Mouse (Mus musculus) kidney, adult 8-10 months (tissue): ENCODE measurements at regions not wholly inside any gene's neighbourhood (a gene's known extent, or its start where the extent isn't known, plus 50 kb on each side); places are given as distances from the start of the nearest gene placed in this dataset.

Experiments used
- DNase-seq, 2 experiments: peaks; one replicate each; pipeline ENCODE4 v3.0.0; 2022

DNA sequence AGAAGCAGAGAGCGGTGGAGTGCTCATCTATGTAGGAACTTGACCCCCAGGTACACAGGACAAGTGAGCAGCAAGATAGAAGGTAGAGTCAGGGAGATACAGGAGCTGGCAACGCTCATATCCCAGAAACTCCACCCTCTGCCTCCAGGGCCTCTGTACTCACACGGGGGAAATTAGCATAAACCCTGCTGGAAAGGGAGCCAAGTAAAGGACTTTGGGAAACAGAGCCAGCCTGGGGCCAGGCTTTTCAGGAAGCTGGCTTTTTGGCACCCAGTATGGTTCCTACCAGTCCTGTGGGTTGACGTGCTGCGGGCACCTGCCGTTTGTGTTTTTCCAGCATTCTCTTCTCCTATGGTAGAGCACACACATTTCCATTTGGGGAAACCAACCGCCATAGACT lies 128.2 kb upstream of the Hmga2 start:
- peak in 1 of 2 experiments; percentile 15 for DNase-seq

- DNase-seq = no peak
Observed at GRCm38 (mm10) chr10:120603167-120603566, 126.9 kb upstream of the Hmga2 start.

DNA sequence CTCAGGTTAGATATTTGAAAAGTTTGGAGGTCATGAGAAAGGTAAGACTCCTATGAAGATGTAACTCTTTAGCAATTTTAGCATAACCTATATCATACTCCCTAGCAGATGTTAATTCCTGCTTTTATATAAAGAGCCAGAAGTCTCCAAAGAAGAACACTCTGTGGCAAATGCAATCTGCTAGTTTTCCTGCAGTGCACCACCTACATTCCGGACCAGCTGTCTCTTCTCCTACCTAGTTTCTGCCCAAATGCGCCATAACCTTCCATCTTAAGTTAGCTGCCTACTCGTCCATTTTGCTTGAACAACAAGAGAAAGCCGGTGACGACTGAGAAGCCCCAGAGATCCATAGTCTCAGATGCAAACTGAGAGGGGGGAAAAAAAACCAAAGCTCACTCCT lies 124.5 kb upstream of the Hmga2 start:
- DNase-seq = no peak

DNA sequence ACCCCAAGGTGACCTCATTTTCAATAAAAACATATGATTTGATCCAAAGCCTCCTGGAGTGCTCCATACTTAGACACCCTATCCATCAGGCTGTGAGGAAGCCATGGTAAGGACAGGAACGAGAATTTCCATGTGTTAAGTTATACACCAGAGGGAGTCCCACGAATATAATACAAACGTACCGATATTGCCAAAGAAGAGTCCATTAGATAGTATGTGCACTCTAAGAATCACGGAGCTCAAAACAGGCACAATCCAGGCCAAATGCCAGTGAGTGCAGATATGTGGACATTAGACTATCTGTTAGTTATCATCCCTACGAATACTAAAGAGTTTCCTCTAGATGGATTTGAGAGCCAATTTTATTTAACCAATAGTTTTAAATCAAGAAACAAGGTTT lies 123.3 kb upstream of the Hmga2 start:
- DNase-seq = no peak

GRCm38 (mm10) chr10:120597320-120597887 lies 121.1 kb upstream of the Hmga2 start:
- DNase-seq = peak in 1 of 2 experiments; percentile 7

DNA sequence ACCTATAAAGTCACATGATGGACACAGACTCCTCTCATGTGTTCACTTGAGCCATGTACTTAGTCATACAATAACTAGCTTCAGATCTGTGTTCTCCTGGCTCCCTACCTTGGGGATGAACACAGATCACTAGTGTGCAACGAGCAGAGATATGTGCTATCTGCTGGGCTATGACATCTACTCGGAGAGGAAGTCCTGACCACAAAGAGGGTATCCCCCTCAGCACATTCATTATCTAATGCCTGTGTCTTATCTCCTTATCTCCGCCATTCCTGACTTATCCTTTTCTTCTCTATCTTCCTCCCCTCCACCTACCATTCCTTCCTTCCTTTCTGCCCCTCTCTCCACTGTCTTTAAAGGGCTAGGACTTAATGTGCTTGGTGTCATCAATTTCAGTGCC lies 118.9 kb upstream of the Hmga2 start:
- DNase-seq = no peak

- DNase-seq = no peak
Observed at GRCm38 (mm10) chr10:120593876-120594275, 117.6 kb upstream of the Hmga2 start.

DNA sequence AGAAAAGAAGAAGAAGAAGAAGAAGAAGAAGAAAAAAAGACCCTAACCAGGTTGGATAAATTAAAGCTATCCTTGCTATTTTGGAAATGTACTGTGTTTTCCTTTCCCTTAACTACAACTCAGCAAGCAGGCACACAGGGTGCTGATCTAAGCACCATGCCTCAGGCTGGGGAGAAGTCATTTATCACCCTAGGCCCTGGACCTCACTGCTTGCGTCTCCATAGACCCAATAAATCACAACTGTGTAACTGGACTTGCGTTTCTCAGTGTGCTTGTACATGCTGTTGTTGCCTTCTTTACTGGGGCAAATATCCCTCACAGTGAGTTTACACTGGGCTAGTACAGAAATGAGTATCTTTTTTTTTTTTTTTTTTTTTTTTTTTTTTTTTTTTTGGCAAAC lies 113.4 kb upstream of the Hmga2 start:
- no peak for DNase-seq

DNA sequence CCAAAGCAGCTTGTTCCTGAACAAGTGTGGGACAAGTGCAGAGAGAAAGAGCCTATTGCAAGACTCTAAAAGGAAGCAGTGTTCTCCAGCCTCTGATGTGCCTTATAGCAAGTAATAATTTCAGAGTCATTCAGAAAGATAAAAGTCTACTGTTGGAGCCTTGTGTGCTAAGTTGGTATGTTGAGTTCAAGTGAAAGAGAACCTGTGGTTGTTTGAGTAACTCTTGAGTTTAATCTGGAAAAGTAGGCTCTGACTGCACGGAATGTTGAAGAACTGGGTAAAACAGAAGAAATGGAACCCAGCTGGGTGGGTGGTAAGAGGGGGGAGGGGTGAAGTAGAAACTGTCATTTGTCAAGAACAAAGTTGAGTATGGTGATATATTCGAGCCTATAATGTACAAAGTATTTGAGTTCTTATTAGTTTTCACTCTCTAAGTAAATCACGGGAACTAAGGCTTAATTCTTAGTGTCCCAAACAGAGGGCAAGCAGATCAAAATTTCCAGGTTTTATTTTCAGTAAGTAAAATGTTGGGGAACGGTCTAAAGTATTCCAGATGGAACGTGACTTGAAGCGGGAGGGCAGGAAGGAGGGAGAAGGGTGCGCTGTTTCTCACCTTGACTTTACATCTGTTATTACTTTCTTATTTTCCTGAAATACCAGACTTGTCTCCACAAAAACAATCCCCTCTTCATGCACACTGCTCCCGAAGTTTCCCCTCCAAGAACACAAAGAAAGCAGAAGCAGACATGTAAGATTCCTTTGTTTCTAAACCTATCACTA lies 111.8 kb upstream of the Hmga2 start:
- DNase-seq = no peak

DNA sequence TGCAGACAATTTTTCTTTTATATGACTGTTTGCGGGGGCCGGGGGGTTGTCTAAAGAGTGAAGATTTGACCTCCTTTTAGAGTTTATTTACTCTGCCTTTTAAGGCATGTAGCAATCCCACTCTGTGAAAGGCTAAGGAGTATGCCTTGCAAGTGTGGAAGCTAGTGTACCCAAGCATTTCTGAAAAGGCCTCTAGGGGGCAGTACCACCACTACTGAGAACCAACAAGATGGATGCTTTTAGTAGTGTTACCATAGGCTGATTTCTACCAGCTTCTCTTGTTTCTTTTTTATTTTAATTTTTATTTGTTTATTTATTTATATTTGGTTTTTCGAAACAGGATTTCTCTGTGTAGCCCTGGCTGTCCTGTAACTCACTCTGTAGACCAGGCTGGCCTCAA lies 110.9 kb upstream of the Hmga2 start:
- peak; percentile 18 to 44 for DNase-seq

GRCm38 (mm10) chr10:120582497-120582896 lies 106.2 kb upstream of the Hmga2 start:
- peak; percentile 6 to 8 for DNase-seq

- no peak for DNase-seq
Observed at GRCm38 (mm10) chr10:120581547-120581946, 105.3 kb upstream of the Hmga2 start.

- no peak for DNase-seq
Observed at GRCm38 (mm10) chr10:120576886-120577285, 100.6 kb upstream of the Hmga2 start.

DNA sequence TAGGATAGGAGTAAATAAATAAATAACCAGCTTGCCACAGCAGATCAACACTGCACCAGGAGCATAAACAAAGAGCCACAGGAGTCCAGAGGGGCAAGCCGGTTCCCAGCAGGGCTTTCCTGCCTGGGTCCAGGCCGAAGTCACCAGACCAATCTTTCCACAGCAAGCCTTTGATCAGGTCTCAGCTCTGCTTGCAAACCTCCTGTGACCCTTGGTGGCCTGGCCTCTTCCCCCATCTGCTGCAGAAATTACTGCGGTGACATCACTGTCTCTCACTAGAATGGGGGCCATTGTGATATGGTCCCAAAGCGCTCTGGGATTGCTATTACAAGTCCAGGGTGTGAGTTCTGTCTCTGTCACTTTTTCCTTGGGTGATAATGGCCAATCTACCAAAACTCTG lies 99.9 kb upstream of the Hmga2 start:
- DNase-seq = no peak

GRCm38 (mm10) chr10:120571340-120571739 lies 95.1 kb upstream of the Hmga2 start:
- no peak for DNase-seq

- DNase-seq = no peak
Observed at GRCm38 (mm10) chr10:120565992-120566391, 89.7 kb upstream of the Hmga2 start.

- DNase-seq = no peak
Observed at GRCm38 (mm10) chr10:120564859-120565258, 88.6 kb upstream of the Hmga2 start.

- peak; percentile 5 to 8 for DNase-seq
Observed at GRCm38 (mm10) chr10:120563926-120564325, 87.7 kb upstream of the Hmga2 start.

DNA sequence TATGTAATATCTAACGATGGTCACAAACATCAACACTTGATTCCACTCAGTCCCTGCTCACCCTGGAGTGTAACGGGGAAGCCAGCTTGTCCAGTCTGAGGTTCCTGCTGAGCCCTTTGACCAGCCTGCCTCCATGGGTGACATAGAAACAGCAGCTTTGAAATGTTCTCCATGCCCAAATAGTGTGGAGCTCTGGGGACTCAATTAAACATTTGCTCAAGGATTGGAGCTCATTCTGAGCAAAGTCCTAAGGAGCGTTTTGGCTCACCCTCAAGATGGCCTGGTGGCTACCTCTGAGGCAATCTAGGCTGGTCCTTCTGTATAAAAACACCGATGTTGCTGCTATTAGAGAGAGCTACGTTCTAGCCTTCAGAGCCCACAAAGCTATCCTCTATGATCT lies 85.6 kb upstream of the Hmga2 start:
- peak; percentile 39 to 45 for DNase-seq

GRCm38 (mm10) chr10:120557850-120558447 lies 81.7 kb upstream of the Hmga2 start:
- no peak for DNase-seq

DNA sequence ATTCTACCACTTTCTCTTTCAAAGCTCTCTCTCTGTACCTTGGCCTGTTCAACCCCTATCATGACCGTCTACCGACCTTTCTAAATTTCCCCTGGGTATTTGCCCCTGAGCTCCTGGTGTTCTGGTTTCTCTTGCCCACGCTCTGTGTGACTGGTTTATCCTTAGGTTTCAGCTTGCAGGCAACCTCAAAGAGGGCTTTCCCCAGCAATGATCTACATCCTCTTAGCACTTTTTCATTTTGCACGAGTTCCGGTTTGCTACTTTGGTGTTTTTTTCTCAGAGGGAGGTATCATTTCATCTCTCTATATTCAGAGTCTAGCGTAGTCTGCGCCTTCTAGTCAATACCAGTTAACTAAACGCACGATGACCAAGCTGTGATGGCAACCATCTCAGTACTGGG lies 79.8 kb upstream of the Hmga2 start:
- no peak for DNase-seq

DNA sequence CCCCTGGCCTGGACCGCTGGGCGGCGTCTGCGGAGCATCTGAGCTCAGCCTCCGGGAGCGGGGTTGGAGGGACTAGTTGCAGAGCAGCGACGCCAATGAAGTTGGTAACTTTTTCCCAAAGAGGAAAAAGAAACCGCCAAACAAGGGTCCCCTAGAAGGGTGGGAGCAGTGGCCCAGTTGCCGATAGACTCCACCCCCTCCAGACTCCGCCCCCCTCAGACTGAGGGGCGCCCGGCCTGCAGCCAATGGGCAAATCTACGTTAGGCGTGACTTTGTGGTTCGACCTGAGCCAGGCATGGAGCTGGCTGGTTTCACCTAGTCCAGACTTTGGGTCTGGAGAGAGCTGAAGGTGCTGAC lies 76.8 kb upstream of the Hmga2 start:
- DNase-seq = no peak

- DNase-seq = no peak
Observed at GRCm38 (mm10) chr10:120552341-120553096, 76.2 kb upstream of the Hmga2 start.

DNA sequence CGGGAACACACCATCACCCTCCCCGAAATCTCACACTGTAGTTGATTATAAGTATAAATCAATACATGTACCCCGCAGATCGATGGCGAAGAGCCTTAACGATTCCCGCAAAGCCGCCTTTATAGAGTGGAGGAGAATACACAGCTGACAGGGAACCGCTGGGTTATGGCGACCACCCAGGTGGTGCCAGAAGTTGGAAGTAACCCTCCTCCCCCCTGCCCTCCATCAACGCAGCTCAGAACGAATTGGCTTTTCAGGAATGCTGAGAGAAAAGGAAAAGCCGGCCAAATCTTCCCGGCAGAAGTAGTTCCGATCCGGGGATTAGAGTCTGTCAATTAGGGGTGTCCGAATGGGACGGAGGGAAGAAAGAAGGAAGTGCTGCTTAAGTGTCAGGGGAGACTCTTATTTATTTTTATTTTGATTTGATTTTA lies 75.6 kb upstream of the Hmga2 start:
- DNase-seq = no peak
